Mouse (Mus musculus) cerebellum, adult (tissue): ENCODE results near the gene Tec.

Experiments used
- ATAC-seq: cut with Nextera tagmentation; 2 replicates; pipeline ENCODE4 v1.9.2; 2017; ENCODE audit warnings: mild to moderate bottlenecking, moderate library complexity, mixed read lengths; ENCODE audit not compliant: insufficient number of reproducible peaks, low FRiP score, low TSS enrichment

Tec gene

GRCm38 (mm10) chr5:72750226-72750625 lies 118.1 kb downstream of the Tec start:
- ATAC-seq = no peak

GRCm38 (mm10) chr5:72748659-72749265 lies 119.5 kb downstream of the Tec start:
- ATAC-seq = no peak

- no peak for ATAC-seq
Observed at GRCm38 (mm10) chr5:72747384-72747783, 120.9 kb downstream of the Tec start.

- ATAC-seq = no peak
Observed at GRCm38 (mm10) chr5:72746461-72746860, 121.8 kb downstream of the Tec start.

- ATAC-seq = no peak
Observed at GRCm38 (mm10) chr5:72743103-72743502, 125.2 kb downstream of the Tec start.

- no peak for ATAC-seq
Observed at GRCm38 (mm10) chr5:72736868-72737267, 131.4 kb downstream of the Tec start.

GRCm38 (mm10) chr5:72736437-72736836 lies 131.8 kb downstream of the Tec start:
- no peak for ATAC-seq

GRCm38 (mm10) chr5:72735763-72736162 lies 132.5 kb downstream of the Tec start:
- no peak for ATAC-seq

GRCm38 (mm10) chr5:72732885-72733284 lies 135.4 kb downstream of the Tec start:
- ATAC-seq = no peak

GRCm38 (mm10) chr5:72725404-72725803 lies 142.9 kb downstream of the Tec start:
- ATAC-seq = no peak

- no peak for ATAC-seq
Observed at GRCm38 (mm10) chr5:72723429-72723828, 144.9 kb downstream of the Tec start.

- ATAC-seq = no peak
Observed at GRCm38 (mm10) chr5:72720587-72720986, 147.7 kb downstream of the Tec start.

GRCm38 (mm10) chr5:72710572-72711278 lies 157.6 kb downstream of the Tec start:
- ATAC-seq = no peak

- no peak for ATAC-seq
Observed at GRCm38 (mm10) chr5:72709976-72710375, 158.3 kb downstream of the Tec start.

GRCm38 (mm10) chr5:72709451-72709850 lies 158.8 kb downstream of the Tec start:
- no peak for ATAC-seq

GRCm38 (mm10) chr5:72706722-72707121 lies 161.6 kb downstream of the Tec start:
- no peak for ATAC-seq

- no peak for ATAC-seq
Observed at GRCm38 (mm10) chr5:72706095-72706494, 162.2 kb downstream of the Tec start.
